Mouse (Mus musculus): Measurements from ENCODE around the gene Troap.

Troap gene

DNA sequence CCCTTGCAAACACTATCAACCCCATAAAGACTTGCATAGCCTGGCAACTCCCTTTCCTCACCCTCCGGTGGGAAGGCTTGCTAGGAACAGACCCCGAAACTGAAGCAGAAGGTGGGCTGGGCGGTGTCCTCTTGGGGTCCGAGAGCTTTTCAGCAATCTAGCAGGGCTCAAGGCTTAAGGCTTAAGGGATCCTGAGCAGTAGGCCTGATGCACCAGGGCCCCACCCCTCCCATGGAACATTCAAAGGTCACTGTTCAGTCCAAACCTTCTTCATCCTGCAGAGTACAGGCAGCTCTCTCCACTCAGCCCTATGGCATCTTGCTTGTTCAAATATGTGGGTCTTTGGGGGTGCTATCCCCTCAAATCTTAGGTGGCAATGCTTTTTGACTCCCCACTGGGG lies 11.6 kb downstream of the Troap start:
- WGBS, result 97% methylated on average over 4 of the region's 4 CpGs

GRCm38 (mm10) chr15:99087253-99088075 lies 13.1 kb downstream of the Troap start, which contains the start of gene C1ql4:
Gene C1ql4 (minus strand): TSS chr15:99087817.
- WGBS, result 10% methylated on average over 60 of the region's 60 CpGs

DNA sequence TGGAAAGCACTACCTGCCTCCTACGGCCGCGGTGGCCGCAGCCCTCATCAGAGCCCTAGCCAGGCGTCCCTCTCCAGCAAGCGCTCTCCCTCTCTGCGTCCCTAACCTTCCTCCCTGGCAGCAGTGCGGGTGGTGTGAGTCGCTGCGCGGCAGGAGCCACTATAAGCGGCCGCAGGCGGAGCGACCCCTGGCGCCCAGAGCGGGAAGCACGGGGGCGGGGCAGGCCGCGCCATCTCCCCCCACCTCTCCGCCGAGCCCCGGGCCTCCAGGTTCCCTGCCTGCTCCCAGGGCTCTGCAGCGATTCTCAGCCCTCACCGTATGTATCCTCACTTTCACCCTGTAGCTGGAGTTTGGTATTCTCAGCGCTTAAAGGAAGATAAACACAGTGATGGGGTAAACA lies 13.9 kb downstream of the Troap start:
- 1% methylated on average over 27 of the region's 27 CpGs for WGBS

- WGBS, result 41% methylated on average over 14 of the region's 14 CpGs
Observed at GRCm38 (mm10) chr15:99089069-99089468, 14.7 kb downstream of the Troap start.

DNA sequence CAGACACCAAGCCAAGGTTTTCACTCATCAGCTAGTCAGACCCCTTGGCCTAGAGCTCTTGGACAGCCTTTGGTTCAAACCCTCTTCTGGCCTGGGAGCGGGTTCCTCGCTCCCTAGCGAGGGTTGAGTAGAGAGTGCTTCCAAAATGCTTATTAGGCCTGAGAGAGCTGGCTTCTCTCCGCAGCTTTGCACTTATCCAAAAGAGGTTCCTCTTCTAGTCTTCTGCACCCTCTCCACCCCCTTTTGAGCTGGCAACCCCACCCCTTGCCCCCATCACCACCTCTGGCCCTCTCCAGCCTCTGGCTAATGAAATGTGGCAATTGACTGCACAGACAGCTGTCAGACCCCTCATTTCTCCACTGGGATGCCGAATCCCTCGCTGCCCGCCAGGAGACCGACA lies 18.5 kb downstream of the Troap start, which contains the start of gene Dnajc22:
TSS of gene Dnajc22 (plus strand) at position 301 of the 400 bp plus-strand sequence.
- 84% methylated on average over 8 of the region's 8 CpGs for WGBS

GRCm38 (mm10) chr15:99093291-99094258 lies 19.2 kb downstream of the Troap start:
- 8% methylated on average over 56 of the region's 56 CpGs for WGBS

DNA sequence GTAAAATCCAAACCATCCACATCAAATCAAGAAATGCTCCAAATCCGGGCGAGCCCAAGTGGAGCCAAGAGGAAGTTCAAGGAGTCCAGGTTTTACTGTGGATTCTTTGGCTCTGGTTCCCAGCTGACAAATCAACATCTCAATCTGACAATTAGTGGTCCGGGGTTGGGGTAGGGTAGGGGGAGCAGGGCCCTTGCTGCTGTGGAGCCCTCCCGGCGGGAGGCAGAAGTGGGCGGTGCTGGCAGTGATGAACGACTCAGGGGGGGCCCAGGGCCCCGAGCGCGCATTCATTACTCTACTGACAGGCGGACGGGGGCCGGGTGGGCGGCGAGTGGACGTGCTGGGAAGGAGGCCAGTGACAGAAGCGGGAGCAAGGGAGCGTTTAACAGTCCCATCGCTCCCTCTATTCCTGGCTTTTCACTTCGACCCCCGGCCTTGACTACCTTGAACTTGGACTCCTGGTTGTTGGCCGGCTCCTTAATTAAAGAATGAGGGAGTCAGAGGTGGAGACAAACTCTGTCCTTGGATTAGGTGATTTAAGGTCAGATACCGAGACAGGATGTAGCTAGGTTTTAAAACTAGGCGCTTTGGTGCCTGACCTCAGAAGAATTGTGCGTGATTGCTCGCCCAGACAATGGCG lies 20.4 kb downstream of the Troap start:
- WGBS, result 15% methylated on average over 27 of the region's 27 CpGs

GRCm38 (mm10) chr15:99095356-99095755 lies 21.0 kb downstream of the Troap start:
- 63% methylated on average over 6 of the region's 6 CpGs for WGBS

GRCm38 (mm10) chr15:99096061-99096793 lies 21.9 kb downstream of the Troap start:
- WGBS, result 29% methylated on average over 24 of the region's 24 CpGs

DNA sequence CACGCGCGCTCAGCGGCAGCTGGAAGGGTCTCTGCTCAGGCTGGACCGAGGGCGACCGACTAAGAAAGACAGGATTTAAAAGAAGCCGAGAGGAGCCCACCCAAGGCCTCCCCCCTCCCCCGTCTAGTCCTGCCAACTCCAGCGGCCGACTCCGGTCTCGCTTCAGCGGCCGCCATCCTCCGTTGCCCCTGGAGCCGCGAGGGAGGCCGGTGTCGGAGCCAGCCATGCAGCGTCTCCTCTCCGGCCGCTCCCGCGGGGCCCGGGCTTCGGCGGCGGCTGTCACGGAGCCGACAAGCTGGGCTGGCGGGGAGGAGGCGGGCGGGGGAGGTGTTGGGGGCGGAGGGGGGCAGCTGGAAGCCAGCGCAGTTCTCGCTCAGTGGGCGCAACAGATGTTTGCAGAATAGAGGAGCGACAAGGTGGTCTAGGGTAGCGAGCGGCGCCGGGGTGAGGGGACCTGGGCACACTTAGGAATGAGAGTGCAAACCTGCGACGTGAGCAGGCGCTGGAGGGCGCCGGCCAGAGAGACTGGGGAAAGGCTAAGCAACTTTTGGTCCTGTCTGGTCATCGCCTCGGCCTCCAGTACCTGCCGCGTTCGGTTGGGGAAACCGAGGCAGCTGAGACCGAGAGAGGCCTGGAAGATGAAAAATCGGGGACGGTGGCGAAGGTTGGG lies 22.6 kb downstream of the Troap start:
- WGBS, result 1% methylated on average over 58 of the region's 58 CpGs

- WGBS, result 1% methylated on average over 39 of the region's 39 CpGs
Observed at GRCm38 (mm10) chr15:99097840-99098492, 23.6 kb downstream of the Troap start.

DNA sequence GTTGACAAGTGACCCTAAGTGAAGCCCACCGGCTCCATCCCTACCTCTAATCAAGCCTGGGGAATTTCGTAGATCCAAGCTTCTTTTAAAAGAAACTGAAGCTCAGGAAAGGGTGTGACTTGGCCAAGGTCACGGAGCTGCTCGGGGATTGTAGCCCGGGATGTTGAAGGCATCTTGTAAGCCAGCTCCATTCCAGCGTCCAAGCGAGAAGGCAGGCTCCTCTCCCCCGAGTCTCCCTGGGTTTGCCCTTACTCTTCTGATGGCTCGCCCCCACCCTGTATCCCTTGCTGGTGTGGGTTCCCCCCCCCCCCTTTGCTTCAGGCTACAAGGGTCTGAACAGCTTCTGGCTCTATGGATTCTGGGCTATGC lies 24.1 kb downstream of the Troap start:
- 5% methylated on average over 9 of the region's 9 CpGs for WGBS

GRCm38 (mm10) chr15:99099139-99099556 lies 24.8 kb downstream of the Troap start:
- 5% methylated on average over 15 of the region's 15 CpGs for WGBS

- 63% methylated on average over 3 of the region's 3 CpGs for WGBS
Observed at GRCm38 (mm10) chr15:99099984-99100383, 25.6 kb downstream of the Troap start.

- WGBS, result 81% methylated on average over 7 of the region's 7 CpGs
Observed at GRCm38 (mm10) chr15:99105238-99105637, 30.9 kb downstream of the Troap start.

GRCm38 (mm10) chr15:99107866-99108265 lies 33.5 kb downstream of the Troap start:
- 92% methylated on average over 3 of the region's 3 CpGs for WGBS

- WGBS, result 95% methylated on average over 3 of the region's 3 CpGs
Observed at GRCm38 (mm10) chr15:99111139-99111538, 36.8 kb downstream of the Troap start.

GRCm38 (mm10) chr15:99111809-99112208 lies 37.4 kb downstream of the Troap start:
- 83% methylated on average over 4 of the region's 4 CpGs for WGBS

GRCm38 (mm10) chr15:99112843-99113395 lies 38.5 kb downstream of the Troap start:
- 74% methylated on average over 11 of the region's 11 CpGs for WGBS

Measured in cerebral cortex, adult 2 months (tissue).